Mouse (Mus musculus): ENCODE data around the gene Amph.

Amph gene

GRCm38 (mm10) chr13:19147468-19147867 is 199.5 kb downstream of the Amph start:
- no peak for DNase-seq

- no peak for DNase-seq
Observed at GRCm38 (mm10) chr13:19149574-19149973, 201.6 kb downstream of the Amph start.

- no peak for DNase-seq
Observed at GRCm38 (mm10) chr13:19150438-19151301, 202.7 kb downstream of the Amph start.

- DNase-seq, result no peak
Observed at GRCm38 (mm10) chr13:19152126-19152525, 204.1 kb downstream of the Amph start.

GRCm38 (mm10) chr13:19158484-19158883 is 210.5 kb downstream of the Amph start:
- peak; percentile 43 for DNase-seq

DNA sequence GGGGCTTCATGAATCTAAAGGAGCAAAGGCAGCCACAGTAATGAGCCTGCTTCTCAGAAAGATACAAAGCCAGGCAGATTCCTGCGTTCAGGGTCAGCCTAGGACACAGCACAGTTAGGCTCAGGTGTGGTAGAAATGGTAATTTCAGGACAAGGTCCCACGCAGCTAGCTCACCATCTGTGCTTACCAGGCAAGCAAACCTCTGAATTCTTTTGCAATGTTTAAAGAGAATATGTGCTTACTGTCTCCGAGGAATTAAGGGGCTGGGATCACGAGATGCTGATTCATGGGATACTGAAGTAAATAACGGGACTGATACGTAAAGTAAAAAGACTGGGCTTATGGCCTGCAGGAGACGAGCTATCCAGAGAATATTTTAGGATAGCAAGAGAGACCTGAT is 212.6 kb downstream of the Amph start:
- DNase-seq, result no peak

DNA sequence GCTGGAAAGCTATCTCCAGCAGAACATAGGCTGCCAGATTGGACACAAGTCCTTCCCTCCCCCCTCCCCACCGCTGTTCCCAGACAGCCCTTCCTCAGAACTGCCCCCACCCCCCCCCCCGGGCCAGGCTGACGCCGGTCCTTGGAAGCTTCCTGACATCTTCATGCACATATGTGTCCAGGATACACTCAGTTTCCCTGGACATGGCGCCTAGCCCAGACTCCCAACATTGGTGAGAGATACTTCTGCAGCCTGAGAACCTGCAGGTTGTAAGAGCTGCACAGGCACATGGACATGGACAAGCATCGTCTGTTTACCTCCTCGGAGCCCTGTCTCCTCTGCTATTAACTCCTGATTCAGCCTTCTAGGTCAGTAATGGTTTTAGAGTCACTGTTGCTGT is 213.1 kb downstream of the Amph start:
- no peak for DNase-seq

DNA sequence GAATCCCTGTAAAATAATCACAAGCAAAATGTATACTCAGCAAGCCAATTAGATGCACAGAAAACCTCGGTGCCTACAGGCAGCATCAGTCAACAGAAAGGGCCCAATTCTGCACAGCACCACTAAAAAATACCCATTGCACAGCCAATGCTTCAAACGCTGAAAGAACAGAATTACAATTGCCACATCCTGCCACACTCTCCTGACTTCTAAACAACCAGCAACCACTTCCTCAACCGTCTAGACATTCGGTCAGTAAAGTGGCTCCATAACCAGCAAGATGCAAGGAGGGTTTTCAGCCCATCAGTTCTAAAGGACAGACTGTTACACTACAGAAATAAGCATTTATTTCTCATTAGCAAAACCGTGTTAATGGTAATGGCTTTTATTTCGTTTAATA is 214.1 kb downstream of the Amph start:
- no peak for DNase-seq

DNA sequence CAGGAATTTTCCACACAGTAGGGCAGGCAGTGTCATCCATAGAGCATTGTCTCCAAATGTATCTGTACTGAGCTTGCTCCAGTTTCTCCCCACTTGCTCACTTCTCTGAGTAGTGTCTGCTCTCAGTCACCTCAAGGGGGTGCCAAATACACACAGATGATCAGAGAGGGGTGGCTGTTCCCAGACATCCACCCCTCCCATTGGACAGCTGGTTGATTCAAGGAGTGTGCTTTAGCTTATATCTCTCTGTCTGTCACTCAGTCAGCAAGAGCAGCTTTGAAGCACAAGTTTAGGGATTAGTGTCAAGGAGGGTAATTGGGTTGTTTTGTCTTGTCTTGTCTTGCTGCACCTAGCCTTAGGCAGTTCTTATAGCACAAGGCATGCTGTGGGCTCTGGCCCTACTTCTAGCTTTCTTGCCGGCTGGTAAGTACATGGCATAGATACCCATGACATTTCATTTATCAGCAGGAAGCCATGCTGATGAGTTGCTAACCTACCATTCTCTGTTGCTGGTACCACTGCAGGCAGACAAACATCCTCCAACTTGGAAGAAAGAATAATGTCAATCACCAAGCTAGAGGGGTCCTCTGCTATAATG is 229.8 kb downstream of the Amph start:
- peak; percentile 38 for DNase-seq

DNA sequence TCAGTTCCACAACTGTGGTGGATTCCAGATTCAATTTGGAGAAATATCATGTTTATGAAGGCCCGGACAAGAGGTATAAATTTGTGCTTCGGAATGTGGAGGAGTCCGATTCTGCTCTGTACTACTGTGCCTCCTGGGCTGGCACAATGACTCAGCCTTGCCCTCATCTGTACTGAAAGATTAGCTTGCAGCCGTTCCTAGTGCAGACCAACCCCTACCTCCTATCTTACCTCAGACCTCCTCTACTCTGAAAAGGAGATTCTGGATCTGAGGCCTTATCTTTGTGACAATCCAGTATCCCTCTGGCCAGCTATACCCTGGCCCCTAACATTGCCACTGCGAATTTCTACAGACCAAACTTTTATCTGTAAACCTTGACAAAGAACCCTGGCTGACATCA is 230.3 kb downstream of the Amph start:
- DNase-seq, result no peak

GRCm38 (mm10) chr13:19182259-19182658 is 234.3 kb downstream of the Amph start:
- DNase-seq, result no peak

- no peak for DNase-seq
Observed at GRCm38 (mm10) chr13:19190052-19190451, 242.0 kb downstream of the Amph start.

- DNase-seq, result no peak
Observed at GRCm38 (mm10) chr13:19194803-19195202, 246.8 kb downstream of the Amph start.

DNA sequence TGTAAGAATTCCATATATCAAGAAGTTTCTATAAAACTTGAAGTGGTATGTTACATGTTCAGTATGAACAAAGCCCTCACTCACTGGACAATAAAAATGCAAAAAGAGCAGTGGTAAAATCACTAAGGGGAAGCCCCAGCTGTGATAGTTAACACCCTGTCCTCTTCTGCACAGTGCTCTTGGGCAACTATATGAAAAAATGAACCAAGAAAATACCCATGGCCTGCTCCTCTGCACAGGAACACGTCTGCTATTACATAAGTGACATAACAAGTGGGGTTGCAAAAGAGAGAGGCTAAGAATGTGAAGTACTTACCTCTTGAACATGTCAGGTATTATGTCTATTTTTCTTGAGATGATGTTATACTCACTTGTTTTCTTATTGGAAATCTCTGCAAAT is 247.5 kb downstream of the Amph start:
- no peak for DNase-seq

All from kidney, postnatal 14 days (tissue).